Mouse (Mus musculus): ENCODE data around the gene Ints11. TPM values are rescaled to one million over a fixed set of nuclear protein-coding genes. Genes with fewer than 3 reads are reported as not detected.
A peak's percentile ranks its signal among the peaks of the same experiment; 100 is the strongest.

Ints11 gene
- polyA plus RNA-seq, 2 experiments = 57.4 to 63.7 TPM

GRCm38 (mm10) chr4:155837404-155838010 lies 31.8 kb upstream of the Ints11 start:
- Histone ChIP-seq H3K9ac (ENCODE audit: low read depth, low read length, severe bottlenecking) (no peak overlapping the region), H3K36me3 (ENCODE audit: control insufficient read depth, insufficient read depth, low read length) (peaks cover 13% of the 10 kb centered on the region), H3K4me3 (replicated peaks; ENCODE audit: low read length) (no peak overlapping the region), H3K27ac (replicated peaks; ENCODE audit: low read depth, low read length) (no peak overlapping the region), H3K9me3 (ENCODE audit: control insufficient read depth, low read length) (no peaks in the 10 kb centered on the region), H3K4me2 (replicated peaks; ENCODE audit: low read depth, low read length, severe bottlenecking) (no peak overlapping the region), H3K27me3 (ENCODE audit: control insufficient read depth, insufficient read depth, low read length) (no peaks in the 10 kb centered on the region), H3K4me1 (ENCODE audit: control insufficient read depth, insufficient read depth, low read length) (peaks cover 33% of the 10 kb centered on the region)
- DNase-seq (ENCODE audit: low spot score) = no peak
- no peak for TF ChIP-seq POLR2A (IDR thresholded peaks at IDR 0.05; ENCODE audit: borderline replicate concordance, extremely low read depth, insufficient read depth, insufficient read length)
- WGBS = 77% methylated on average over 11 of the region's 11 CpGs
- no peak for ATAC-seq (ENCODE audit: low FRiP score, low read depth)

GRCm38 (mm10) chr4:155838187-155839153 lies 30.9 kb upstream of the Ints11 start:
- H3K27ac ChIP-seq (replicated peaks; ENCODE audit: low read depth, low read length) = peak overlapping the region; percentile 76; the same call in 1 of the 2 replicates
- no peak for TF ChIP-seq POLR2A (IDR thresholded peaks at IDR 0.05; ENCODE audit: borderline replicate concordance, extremely low read depth, insufficient read depth, insufficient read length)
- DNase-seq (ENCODE audit: low spot score) = no peak
- ATAC-seq (ENCODE audit: low FRiP score, low read depth) = no peak
- peak overlapping the region; percentile 68; the same call in 1 of the 2 replicates for H3K4me2 ChIP-seq (replicated peaks; ENCODE audit: low read depth, low read length, severe bottlenecking)
- H3K9me3 ChIP-seq (ENCODE audit: control insufficient read depth, low read length) = no peaks in the 10 kb centered on the region
- H3K36me3 ChIP-seq (ENCODE audit: control insufficient read depth, insufficient read depth, low read length) = peaks cover 11% of the 10 kb centered on the region
- peaks cover 33% of the 10 kb centered on the region for H3K4me1 ChIP-seq (ENCODE audit: control insufficient read depth, insufficient read depth, low read length)
- H3K9ac ChIP-seq (ENCODE audit: low read depth, low read length, severe bottlenecking) = no peak overlapping the region
- no peak overlapping the region for H3K4me3 ChIP-seq (replicated peaks; ENCODE audit: low read length)
- 56% methylated on average over 8 of the region's 8 CpGs for WGBS
- no peaks in the 10 kb centered on the region for H3K27me3 ChIP-seq (ENCODE audit: control insufficient read depth, insufficient read depth, low read length)

- WGBS = 4% methylated on average over 16 of the region's 16 CpGs
- Histone ChIP-seq H3K4me3 (replicated peaks; ENCODE audit: low read length) (peak within 1 kb of the TSS; percentile 48), H3K27me3 (ENCODE audit: control insufficient read depth, insufficient read depth, low read length) (no peaks in the 10 kb centered on the region), H3K4me2 (replicated peaks; ENCODE audit: low read depth, low read length, severe bottlenecking) (peak within 1 kb of the TSS; percentile 68), H3K9me3 (ENCODE audit: control insufficient read depth, low read length) (no peaks in the 10 kb centered on the region), H3K4me1 (ENCODE audit: control insufficient read depth, insufficient read depth, low read length) (peaks cover 24% of the 10 kb centered on the region), H3K36me3 (ENCODE audit: control insufficient read depth, insufficient read depth, low read length) (peaks cover 21% of the 10 kb centered on the region), H3K9ac (ENCODE audit: low read depth, low read length, severe bottlenecking) (peak within 1 kb of the TSS; percentile 62), H3K27ac (replicated peaks; ENCODE audit: low read depth, low read length) (peak within 1 kb of the TSS; percentile 76)
- 0 out of 2 replicates have a peak, but pooled peaks have one; percentile 27 for TF ChIP-seq POLR2A (IDR thresholded peaks at IDR 0.05; ENCODE audit: borderline replicate concordance, extremely low read depth, insufficient read depth, insufficient read length)
- DNase-seq (ENCODE audit: low spot score) (peak; percentile 82), ATAC-seq (ENCODE audit: low FRiP score, low read depth) (peak; percentile 82)
Measured at GRCm38 (mm10) chr4:155839483-155839910, 29.8 kb upstream of the Ints11 start, which contains the start of gene Mxra8. TSS of gene Mxra8 (plus strand) at chr4:155839680.

- Histone ChIP-seq H3K9ac (ENCODE audit: low read depth, low read length, severe bottlenecking) (peak overlapping the region; percentile 62), H3K27me3 (ENCODE audit: control insufficient read depth, insufficient read depth, low read length) (no peaks in the 10 kb centered on the region), H3K9me3 (ENCODE audit: control insufficient read depth, low read length) (no peaks in the 10 kb centered on the region), H3K4me3 (replicated peaks; ENCODE audit: low read length) (peak overlapping the region; percentile 48), H3K36me3 (ENCODE audit: control insufficient read depth, insufficient read depth, low read length) (peaks cover 21% of the 10 kb centered on the region), H3K27ac (replicated peaks; ENCODE audit: low read depth, low read length) (peak overlapping the region; percentile 76), H3K4me2 (replicated peaks; ENCODE audit: low read depth, low read length, severe bottlenecking) (peak overlapping the region; percentile 68), H3K4me1 (ENCODE audit: control insufficient read depth, insufficient read depth, low read length) (peaks cover 24% of the 10 kb centered on the region)
- no peak for DNase-seq (ENCODE audit: low spot score)
- no peak for TF ChIP-seq POLR2A (IDR thresholded peaks at IDR 0.05; ENCODE audit: borderline replicate concordance, extremely low read depth, insufficient read depth, insufficient read length)
- ATAC-seq (ENCODE audit: low FRiP score, low read depth) = peak; percentile 5; the same call in 1 of the 2 replicates
- 4% methylated on average over 8 of the region's 8 CpGs for WGBS
Measured at GRCm38 (mm10) chr4:155840076-155841002, 29.0 kb upstream of the Ints11 start.
